Mouse (Mus musculus) myocyte (in vitro differentiated cells): ENCODE data around the gene Col16a1.

Experiments
- E2F4 ChIP-seq: IDR thresholded peaks from one replicate; pipeline ENCODE4 v1.6.1; 2011; ENCODE audit warnings: mild to moderate bottlenecking, control low read depth, moderate library complexity; ENCODE audit not compliant: insufficient read depth
- MAX ChIP-seq: IDR thresholded peaks from one replicate; pipeline ENCODE4 v1.6.1; 2011; ENCODE audit warnings: low read depth, mild to moderate bottlenecking, control low read depth

- TF ChIP-seq E2F4 (no peak), MAX (no peak)
These were observed 78.3 kb downstream of the Col16a1 start for GRCm38 (mm10) chr4:130125935-130126334.
